Mouse (Mus musculus) WW6 (cell line): ENCODE measurements around the gene Kdelr3.

Experiments
- DNase-seq: peaks from one replicate; pipeline ENCODE4 v3.0.0-alpha.2; 2013; ENCODE audit warnings: low read depth, low spot score

The Kdelr3 gene

GRCm38 (mm10) chr15:79516171-79517096, at the start of gene Kdelr3:
Gene Kdelr3 (plus strand): TSS chr15:79516411.
- no peak for DNase-seq

DNA sequence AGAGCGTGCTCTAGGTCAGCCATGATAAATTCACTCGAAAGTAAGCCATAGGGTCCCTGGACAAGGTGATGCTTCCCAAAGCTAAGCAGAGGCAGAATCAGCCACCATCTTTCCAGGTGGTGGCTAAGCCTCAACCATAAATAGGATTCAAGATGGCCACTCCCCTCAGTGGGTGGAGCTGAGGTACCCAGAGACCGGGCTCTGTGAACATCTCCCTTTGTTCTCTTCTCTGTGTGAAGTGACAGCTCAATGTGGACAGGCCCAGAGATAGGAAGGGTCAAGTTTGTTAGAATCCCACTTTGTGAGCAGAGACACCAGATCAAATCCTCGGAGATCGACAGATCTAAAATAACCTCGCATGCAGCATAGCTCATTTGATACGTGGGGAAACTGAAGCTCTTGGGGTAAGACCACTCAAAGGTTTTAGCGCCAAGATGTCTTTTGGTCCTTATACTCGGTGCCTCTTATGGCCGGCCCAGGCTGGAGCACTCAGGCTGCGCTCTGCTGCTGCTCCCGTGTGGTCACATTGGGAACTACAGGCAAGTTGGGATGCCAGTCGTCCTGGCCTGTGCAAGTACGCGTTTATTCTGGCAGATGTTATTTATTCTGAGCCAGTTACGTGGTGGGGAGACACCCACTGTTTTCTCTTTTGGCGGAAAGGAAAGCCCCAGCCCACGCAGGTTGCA, 49.5 kb upstream of the Kdelr3 start:
- DNase-seq = no peak

DNA sequence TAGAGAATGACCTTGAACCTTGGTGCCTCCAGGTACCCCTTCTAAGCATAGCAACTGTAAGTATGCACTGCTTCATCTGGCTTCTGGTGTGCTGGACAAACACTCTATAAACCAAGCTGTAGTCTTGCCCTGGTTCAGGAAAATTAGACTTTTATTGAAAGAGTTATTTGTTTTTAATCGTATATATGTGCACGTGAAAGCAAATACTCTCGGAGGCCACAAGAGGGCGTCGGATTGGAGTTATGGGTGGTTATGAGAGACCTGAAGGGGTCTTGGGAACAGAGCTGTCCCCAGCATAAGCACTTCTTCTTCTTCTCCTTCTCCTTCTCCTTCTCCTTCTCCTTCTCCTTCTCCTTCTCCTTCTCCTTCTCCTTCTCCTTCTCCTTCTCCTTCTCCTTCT, 46.6 kb upstream of the Kdelr3 start:
- DNase-seq = no peak

DNA sequence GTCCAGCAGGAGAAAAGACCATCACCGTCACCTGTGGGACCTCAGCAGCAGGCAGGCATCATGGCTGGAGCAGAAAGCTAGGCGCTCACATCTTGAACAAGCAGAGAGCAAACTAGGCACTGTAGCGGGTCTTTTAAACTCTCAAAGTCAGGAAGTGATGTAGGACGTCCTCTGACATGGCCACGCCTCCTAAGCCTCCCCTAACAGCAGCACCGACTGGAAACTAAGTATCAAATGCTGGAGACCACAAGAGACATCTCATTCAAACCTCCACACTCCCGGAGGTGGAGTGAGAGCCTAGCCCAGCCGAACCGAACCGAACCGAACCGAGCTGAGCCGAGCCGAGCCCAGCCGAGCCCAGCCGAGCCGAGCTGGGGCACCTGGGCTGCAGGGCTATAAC, 45.6 kb upstream of the Kdelr3 start:
- DNase-seq = no peak

- DNase-seq = no peak
Observed at GRCm38 (mm10) chr15:79471095-79471494, 45.1 kb upstream of the Kdelr3 start.

GRCm38 (mm10) chr15:79473042-79473441, 43.2 kb upstream of the Kdelr3 start:
- DNase-seq = no peak

- DNase-seq = no peak
Observed at GRCm38 (mm10) chr15:79473638-79474355, 42.4 kb upstream of the Kdelr3 start.

DNA sequence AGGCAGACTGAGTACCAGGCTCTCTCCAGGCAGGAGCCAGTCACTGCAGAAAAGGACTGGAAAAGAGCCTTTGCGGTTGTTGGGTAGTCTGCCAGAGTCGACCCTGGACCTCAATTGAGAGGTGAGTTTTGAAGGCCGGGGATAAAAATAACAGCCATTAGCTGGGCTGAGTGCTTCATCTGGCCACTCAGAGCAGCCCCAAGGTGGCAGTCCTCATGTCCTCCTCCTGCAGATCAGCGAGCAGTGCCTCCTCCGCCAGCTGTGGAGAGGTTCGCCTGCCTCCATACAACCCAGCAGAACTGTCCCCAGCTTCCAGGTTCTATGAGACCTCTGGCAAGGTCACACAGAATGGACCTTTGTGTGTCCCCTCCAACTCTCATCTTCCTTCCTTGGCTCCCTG, 39.0 kb upstream of the Kdelr3 start:
- no peak for DNase-seq

GRCm38 (mm10) chr15:79481181-79481688, 35.0 kb upstream of the Kdelr3 start:
- no peak for DNase-seq

- no peak for DNase-seq
Observed at GRCm38 (mm10) chr15:79489463-79489862, 26.7 kb upstream of the Kdelr3 start.

GRCm38 (mm10) chr15:79493527-79493926, 22.7 kb upstream of the Kdelr3 start:
- DNase-seq = no peak

DNA sequence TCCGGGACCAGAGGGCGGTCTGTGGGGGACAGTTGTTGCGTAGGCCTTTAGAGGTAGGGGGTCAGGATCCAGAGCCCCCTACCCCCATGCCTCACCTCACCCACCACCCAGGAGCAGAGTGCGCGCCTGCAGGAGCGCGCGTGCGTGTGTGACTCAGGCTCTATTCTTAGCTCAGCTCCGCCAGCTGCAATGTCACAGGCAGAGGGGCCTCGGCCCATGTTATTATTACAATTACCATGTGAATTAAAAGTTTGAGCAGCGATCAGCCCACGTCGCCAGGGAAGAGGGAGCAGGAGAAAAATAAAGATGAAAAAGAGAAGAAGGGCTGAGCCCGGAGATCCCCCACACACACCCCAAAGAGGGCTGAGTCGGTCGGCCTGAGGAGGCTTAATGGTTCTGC, 16.1 kb upstream of the Kdelr3 start:
- no peak for DNase-seq

GRCm38 (mm10) chr15:79502891-79503341, 13.3 kb upstream of the Kdelr3 start:
- DNase-seq = no peak

GRCm38 (mm10) chr15:79503438-79503837, 12.8 kb upstream of the Kdelr3 start:
- DNase-seq = no peak

GRCm38 (mm10) chr15:79504707-79505452, 11.3 kb upstream of the Kdelr3 start, which contains the start of gene Kcnj4:
Gene Kcnj4 (minus strand): TSS chr15:79505241.
- DNase-seq = no peak

DNA sequence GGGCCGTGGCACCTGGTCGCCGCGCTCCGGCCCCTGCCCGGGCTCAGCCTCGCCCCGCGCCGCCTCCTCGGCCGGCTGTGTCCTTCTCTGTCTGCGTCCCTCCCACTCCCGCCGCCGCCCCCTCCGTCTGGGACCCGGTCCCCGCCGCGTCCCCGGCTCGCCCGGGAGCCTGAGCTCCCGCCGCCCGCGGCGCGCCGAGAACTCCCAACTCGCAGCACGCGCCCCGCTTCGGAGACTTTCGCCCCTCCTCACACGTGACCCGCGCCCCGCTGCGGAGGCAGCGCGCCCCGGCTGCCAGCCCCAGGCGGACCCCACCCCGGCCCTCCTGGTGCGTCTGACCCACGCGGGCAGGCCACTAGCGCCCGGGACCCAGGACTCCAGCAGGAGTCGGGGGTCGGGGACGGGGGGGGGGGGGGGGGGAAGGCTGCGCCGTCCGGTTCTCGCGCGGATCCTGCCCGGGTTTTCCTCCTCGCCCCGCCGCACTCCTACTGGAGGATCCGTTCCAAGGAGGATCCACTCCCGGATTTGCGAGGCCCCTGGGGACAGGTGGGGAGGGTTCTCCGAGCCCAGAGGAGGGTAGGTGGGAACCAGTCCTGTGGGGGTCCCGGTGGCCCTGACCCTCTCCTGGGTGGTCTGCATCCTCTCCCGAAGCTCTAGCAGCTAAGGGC, 10.5 kb upstream of the Kdelr3 start:
- no peak for DNase-seq

- no peak for DNase-seq
Observed at GRCm38 (mm10) chr15:79506460-79506859, 9.8 kb upstream of the Kdelr3 start.

DNA sequence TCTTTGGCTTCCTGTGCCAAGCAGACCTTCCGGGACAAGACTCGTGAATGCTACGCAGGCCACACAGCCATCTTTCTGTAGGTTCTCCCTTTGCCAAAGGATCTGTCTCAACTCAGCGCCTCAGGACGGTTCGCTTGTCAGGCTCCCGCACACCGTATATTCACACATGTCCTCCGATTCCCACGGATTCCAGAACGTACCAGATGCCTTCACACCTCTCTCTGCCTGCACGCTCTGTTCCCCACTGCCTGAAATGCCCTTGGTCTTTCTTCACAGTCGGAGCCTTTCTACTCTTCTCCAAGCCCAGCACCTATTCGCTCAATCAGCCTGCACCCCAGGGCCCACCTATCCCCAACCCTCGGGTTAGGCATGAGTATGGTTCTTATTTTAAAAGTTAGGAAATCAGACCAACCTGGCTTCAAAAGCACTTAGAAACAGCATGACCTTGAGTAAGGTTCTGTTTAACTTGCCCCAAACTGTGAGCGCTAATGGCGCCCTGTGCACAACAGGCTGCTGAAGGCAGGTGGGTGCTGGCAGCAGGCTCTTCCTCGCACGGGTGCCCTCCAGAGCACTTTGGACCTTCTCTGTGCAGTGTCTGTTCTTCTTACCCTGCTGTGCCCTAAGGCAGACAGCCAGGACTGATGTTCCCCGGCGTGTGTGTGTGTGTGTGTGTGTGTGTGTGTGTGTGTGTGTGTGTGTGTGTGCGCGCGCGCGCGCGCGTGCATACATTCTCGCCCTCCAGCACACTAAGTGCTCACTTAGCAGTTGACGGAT, 9.0 kb upstream of the Kdelr3 start:
- no peak for DNase-seq

GRCm38 (mm10) chr15:79509998-79510397, 6.2 kb upstream of the Kdelr3 start:
- DNase-seq = no peak

DNA sequence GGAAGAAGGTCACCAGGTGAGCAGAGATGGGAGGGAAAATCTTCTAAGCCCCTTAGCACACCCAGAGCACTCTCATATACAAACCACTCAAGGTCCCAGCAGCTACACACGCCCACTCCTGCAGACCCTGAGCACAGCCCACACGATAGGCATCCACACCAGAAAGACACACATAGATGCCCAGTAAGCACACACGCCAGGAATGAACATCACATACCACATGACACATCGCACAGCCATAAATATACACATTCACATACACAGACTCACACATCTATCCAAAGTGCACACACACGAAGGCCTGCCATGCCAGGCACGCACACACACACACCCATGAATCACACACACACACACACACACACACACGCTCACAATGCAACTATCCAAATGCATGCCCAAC, 5.8 kb upstream of the Kdelr3 start:
- DNase-seq = no peak
